Mouse (Mus musculus): ENCODE measurements around the gene Xrcc3.

GRCm38 (mm10) chr12:111757561-111758325 lies 55.9 kb downstream of the Xrcc3 start:
- TF ChIP-seq MXI1 (IDR thresholded peaks at IDR 0.05; ENCODE audit: low read depth, low read length): no peak
- no peak for TF ChIP-seq ZC3H11A (IDR thresholded peaks at IDR 0.05; ENCODE audit: low read depth, low read length)
- no peak for TF ChIP-seq POLR2A (IDR thresholded peaks at IDR 0.05; ENCODE audit: low read depth, low read length)
- TF ChIP-seq CTCF (conservative IDR thresholded peaks at IDR 0.05 in 1 of 2, IDR thresholded peaks at IDR 0.05 in 1 of 2; ENCODE audit: low read depth in 2 of 2, low read length in 2 of 2): no peak
- TF ChIP-seq TCF12 (IDR thresholded peaks at IDR 0.05; ENCODE audit: low read depth, low read length): no peak
- no peak for TF ChIP-seq EP300 (IDR thresholded peaks at IDR 0.05; ENCODE audit: low read length)
- TF ChIP-seq MEF2A (IDR thresholded peaks at IDR 0.05; ENCODE audit: borderline replicate concordance, low read depth, low read length): no peak
- no peak for TF ChIP-seq ZNF384 (IDR thresholded peaks at IDR 0.05; ENCODE audit: low read depth, low read length)

All from CH12.LX (cell line).